Mouse (Mus musculus) lung, postnatal 4 days (tissue): ENCODE data around the gene Cel.
A peak's percentile ranks its signal among the peaks of the same experiment; 100 is the strongest.

Source experiments
- DNase-seq, 2 experiments: peaks; one replicate each; pipeline ENCODE4 v3.0.0; 2021

Cel gene

GRCm38 (mm10) chr2:28536766-28537633 lies 26.2 kb downstream of the Cel start:
- no peak for DNase-seq

GRCm38 (mm10) chr2:28536166-28536565 lies 27.0 kb downstream of the Cel start:
- DNase-seq, result peak; percentile 56 to 79

- DNase-seq, result peak; percentile 38 to 74
Measured at GRCm38 (mm10) chr2:28535650-28536049, 27.6 kb downstream of the Cel start.

- no peak for DNase-seq
Measured at GRCm38 (mm10) chr2:28535263-28535540, 28.0 kb downstream of the Cel start.

- DNase-seq, result peak; percentile 70 to 79
Measured at GRCm38 (mm10) chr2:28534436-28535262, 28.6 kb downstream of the Cel start.

GRCm38 (mm10) chr2:28533901-28534435 lies 29.2 kb downstream of the Cel start:
- DNase-seq, result no peak

GRCm38 (mm10) chr2:28532938-28533771 lies 30.0 kb downstream of the Cel start:
- peak; percentile 93 to 94 for DNase-seq

- no peak for DNase-seq
Measured at GRCm38 (mm10) chr2:28530311-28530710, 32.9 kb downstream of the Cel start.

- DNase-seq, result no peak
Measured at GRCm38 (mm10) chr2:28529856-28530255, 33.3 kb downstream of the Cel start.

GRCm38 (mm10) chr2:28528354-28528730 lies 34.9 kb downstream of the Cel start:
- no peak for DNase-seq

- DNase-seq, result no peak
Measured at GRCm38 (mm10) chr2:28527436-28528353, 35.5 kb downstream of the Cel start.

GRCm38 (mm10) chr2:28525943-28526876 lies 37.0 kb downstream of the Cel start:
- DNase-seq, result peak in 1 of 2 experiments; percentile 47

GRCm38 (mm10) chr2:28525219-28525942 lies 37.8 kb downstream of the Cel start:
- peak; percentile 76 to 82 for DNase-seq

- no peak for DNase-seq
Measured at GRCm38 (mm10) chr2:28524406-28524805, 38.8 kb downstream of the Cel start.

GRCm38 (mm10) chr2:28523643-28524117 lies 39.5 kb downstream of the Cel start:
- DNase-seq, result peak; percentile 92 to 93

- no peak for DNase-seq
Measured at GRCm38 (mm10) chr2:28522166-28522565, 41.0 kb downstream of the Cel start.

GRCm38 (mm10) chr2:28521571-28522151 lies 41.5 kb downstream of the Cel start:
- no peak for DNase-seq

- DNase-seq, result no peak
Measured at GRCm38 (mm10) chr2:28520581-28520980, 42.6 kb downstream of the Cel start.

- peak in 1 of 2 experiments; percentile 20 for DNase-seq
Measured at GRCm38 (mm10) chr2:28518231-28518630, 45.0 kb downstream of the Cel start.
